Mouse (Mus musculus): ENCODE measurements at regions not wholly inside any gene's neighbourhood (a gene's known extent, or its start where the extent isn't known, plus 50 kb on each side); places are given as distances from the start of the nearest gene placed in this dataset.

DNA sequence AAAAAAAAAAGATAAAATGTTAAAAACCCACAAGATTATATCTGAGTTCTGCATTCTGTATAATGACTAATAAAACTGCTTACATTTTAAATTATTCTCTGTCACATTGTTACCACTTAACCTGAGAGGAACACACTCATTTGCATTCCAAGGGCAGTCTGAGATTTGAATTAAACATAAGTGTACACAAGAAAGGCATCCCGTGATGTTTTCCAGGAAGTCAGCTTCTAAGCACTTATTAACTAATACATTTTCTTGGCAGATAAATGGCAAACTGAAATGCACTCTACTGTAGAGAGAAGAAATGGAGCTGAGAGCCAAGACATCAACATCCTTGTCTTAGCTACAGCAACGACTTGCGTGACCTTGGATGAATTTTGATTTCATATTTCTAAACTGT is 516.5 kb downstream of the Cdh9 start:
- no peak for DNase-seq (ENCODE audit: low spot score in 2 of 2)

DNA sequence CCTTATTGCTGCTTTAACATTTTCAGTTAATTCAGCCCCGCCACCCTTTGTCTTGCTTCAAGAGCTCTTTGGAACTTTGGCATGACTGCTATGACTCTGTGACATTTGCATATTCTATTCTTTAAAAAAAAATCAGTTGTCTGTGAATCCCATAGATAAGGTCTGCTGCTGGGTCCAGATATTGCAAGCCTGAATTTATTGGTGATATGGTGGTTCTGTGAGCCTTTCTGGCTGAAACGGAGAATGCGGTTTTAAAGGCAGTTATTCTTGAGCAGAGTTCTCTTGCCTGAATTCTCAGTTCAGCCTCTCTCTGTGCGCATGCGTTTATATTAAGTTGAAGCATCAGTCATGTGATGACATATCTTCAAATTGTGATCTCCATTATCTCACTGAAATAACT is 560.7 kb downstream of the Cdh9 start:
- no peak for DNase-seq (ENCODE audit: low spot score in 2 of 2)

All from layer of hippocampus, postnatal 10 days (tissue).